Mouse (Mus musculus): ENCODE measurements around the gene Yod1.
A peak's percentile ranks its signal among the peaks of the same experiment; 100 is the strongest.

The Yod1 gene

DNA sequence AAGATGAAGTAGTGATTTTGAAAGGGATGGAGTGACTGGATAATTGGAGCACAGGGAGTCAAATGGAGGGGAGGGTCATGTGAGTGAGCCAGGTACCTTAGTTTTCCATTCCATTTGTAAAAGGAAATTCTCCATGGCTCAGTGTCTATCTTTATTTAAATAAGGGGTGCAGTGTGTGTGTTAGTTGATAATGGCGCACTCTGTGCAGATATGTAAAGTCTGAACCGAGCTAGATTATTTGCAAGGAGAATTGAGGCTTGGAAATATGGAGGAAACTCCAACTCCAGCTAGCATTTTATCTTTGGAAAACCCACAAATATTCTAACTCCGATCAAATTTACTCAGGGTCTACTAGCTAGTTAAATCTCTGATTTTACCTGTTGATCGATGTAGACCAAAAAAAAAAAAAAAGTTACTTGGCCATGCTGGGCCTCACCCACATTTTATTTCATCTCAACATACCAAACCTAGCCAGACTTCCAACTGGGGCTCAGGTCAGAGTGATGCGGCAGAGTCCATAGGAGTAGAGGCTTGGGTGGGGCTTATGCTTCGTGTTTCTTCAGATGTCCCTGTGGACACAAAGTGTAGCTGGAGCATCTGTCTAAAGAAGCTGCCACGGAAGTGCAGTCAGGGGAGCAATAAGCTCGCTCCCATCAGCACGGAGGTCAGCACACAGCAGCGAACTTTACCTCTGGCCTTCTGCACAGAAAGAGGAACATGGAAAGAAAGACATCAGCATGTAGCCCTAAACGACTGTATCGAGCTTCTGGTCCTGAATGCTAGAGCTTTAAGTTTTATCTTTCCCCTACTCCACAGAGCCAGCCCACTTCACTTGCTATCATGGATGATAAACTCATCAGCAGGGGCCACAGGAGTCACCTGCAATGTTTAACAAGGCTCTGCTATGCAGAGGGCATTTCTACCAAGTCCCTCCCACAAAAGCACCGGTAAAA, 15.9 kb downstream of the Yod1 start:
- DNase-seq = no peak

DNA sequence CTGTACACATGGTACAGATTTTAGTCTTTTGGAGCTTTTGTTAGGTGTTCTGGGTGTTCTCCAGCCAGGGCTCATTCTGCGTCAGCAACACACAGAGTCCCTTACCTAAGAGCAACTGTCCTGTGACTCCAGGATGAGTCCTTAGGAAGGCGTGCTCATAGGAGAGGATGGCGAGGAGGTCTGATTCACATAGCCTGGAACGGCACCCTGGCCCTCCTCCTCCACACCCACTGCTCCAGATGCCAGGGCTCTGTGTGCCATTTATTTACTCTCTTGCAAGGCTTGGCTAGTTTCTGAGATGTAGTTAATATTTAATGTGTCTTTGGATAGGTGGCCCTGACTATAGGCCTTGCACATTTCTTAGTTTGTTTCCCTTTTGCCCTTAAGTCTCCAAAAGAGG, 16.5 kb downstream of the Yod1 start:
- DNase-seq = no peak

GRCm38 (mm10) chr1:130734452-130734851, 17.3 kb downstream of the Yod1 start:
- no peak for DNase-seq

DNA sequence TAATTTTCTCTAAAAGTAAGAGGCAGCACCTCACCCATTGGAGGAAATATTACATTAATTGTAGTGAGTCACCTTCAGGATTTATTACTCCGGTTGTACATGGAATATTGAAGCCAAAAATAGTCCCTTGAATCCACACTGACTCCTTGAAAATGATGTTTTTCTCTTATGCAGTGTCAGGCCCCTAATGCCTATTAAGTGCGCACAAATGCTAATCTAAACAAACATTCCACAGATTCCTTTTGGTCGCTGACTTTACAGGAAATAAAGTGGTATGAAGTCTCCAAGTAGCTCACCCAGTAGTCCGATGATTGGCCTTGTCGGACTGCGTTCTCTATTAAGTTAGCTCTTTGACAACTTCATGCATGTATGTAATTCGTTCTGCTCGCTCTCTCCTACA, 17.7 kb downstream of the Yod1 start:
- DNase-seq = no peak

GRCm38 (mm10) chr1:130737411-130737881, 20.3 kb downstream of the Yod1 start:
- no peak for DNase-seq

GRCm38 (mm10) chr1:130737916-130738315, 20.8 kb downstream of the Yod1 start:
- no peak for DNase-seq

DNA sequence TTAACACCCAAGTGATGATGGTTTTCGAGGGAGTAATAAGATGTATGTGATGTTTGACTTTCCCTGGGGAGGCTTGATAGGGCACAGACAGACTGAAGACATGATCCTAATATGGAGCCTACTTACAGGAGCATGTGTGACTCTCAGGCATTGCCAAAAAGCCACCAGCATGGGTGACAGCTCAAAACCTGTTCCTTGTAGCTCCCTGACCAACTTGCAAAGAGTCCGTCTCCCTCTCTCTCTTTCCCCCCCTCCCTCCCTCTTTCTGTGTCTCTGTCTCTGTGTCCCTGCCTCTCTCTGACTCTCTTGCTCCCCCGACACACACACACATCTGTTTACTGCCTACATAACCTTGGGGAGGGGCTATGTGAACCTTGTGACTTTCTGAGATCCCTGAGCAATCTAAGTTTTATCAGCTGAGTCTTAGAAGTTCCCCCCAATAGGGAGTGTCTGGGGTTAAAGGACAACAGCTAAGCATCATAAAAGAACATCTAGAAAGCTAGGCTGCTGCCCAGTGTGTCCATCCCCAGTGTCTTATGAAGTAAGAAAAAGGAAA, 21.5 kb downstream of the Yod1 start:
- no peak for DNase-seq

DNA sequence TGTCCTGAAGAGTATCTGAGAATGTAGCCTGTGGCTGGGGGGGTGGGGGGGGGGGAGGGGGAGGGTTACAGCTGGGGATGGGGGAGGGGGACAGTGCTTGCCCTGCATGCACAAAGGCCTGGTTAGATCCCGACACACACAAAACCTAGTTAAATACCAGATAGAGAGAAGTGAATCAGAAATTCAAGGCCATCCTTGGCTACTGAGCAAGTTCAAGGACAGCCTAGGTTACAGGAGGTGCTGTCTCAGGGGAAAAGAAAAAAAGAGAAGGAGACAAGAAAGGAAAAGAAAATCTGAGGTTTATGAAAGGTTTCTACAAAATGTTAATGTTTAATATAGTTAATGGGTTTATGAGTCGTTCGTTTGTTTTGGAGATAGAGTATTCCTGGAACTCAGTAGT, 22.5 kb downstream of the Yod1 start:
- DNase-seq = no peak

DNA sequence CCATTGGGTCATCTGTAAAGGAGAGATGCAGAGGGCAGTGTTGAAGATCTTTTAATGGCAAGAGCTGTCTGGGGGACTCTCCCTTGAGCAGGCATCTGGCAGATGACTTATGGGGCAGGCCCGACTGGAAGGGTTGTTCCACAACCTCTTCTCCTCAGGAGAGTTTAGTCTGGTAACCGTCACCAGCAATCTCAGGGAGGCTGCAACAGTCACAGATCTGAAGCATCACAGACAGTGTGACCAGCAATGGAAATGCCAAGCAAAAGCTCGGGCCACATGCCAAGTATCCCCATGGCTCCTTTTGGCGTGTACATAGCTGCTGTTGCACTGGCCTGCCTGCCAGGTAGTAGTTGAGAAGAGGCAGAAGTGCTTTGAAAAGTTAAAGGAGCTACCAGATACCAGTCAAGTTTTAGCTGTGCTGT, 23.1 kb downstream of the Yod1 start:
- no peak for DNase-seq

DNA sequence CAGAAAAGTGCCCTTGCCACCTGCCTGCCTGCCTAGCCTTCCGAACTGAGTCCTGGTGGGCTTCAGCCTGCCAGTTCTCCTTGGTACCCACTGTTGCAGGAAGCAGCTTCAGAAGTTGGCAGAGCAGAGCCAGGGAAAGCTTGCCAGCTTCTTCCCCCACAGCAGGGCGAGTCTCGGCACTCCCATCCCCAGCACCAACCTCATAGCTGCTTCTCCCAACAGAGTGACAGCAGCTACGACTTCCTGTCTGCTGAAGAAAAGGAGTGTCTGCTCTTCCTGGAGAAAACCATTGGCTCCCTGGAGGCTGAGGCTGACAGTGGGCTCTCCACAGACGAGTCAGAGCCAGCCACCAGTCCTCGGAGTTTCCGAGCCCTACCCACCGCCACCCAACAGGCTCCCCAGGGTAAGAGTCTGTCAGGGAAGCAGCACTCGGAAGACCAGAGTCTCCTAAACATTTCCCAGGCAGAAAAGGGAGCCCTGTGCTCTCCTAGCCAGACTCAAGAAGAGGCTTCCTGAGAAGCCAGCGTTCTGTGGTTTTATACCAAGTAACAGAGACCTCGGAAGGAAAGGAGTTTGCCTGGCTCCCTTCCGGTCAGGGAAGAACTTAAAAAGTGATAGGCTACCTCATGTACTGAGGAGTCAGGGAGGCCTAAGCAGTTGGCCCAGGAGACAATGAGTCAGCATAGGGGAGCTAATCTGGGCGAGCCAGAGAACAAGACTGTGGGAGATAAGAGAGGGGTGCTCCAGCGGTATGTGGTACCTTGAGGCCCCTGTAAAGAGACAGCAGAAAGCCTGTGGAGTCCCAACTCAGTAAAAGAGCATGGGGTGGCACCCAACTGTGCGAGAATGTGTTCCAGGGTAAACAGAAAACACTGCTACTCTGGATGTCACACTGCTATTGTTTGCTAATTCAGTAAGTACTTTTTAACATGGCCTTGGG, 23.9 kb downstream of the Yod1 start:
- DNase-seq = peak; percentile 70

- no peak for DNase-seq
Observed at GRCm38 (mm10) chr1:130742201-130742600, 25.1 kb downstream of the Yod1 start.

DNA sequence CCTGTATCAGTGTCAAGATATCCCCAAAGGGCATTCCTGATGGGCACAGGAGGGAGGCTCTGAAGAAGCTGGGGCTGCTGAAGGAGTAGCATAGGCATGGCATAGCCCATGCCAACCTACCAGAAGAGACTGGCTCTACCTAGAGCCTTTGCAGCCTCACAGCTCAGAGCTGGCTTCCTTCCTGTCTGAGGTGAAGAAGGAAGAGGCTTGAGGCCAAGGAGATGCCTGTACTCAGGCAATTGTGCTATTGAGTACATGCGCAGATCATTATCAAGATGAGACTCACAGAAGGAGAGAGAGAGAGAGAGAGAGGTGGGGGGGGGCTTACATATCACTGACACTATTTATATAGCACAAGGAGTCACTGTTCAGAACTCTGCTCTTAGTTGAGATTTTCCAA, 26.6 kb downstream of the Yod1 start:
- DNase-seq = no peak

DNA sequence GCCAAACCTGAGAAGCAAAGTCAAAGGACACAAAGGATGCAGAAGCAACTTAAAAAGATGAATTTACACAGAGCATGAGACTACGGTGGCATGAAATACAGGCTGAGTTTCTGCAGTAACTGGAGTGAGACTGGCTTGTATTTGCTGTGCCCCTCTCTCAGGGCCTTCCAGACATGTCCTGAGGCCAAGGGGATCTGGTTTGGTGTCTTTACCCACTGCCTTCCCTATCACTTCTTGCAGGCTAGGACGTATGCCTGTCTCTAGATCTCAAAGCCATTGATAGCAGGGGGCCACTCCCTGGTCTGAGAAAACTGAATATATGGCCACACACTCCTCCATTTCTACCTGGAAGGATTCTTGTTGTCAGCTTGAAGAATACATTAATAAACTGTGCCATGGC, 27.1 kb downstream of the Yod1 start:
- no peak for DNase-seq

DNA sequence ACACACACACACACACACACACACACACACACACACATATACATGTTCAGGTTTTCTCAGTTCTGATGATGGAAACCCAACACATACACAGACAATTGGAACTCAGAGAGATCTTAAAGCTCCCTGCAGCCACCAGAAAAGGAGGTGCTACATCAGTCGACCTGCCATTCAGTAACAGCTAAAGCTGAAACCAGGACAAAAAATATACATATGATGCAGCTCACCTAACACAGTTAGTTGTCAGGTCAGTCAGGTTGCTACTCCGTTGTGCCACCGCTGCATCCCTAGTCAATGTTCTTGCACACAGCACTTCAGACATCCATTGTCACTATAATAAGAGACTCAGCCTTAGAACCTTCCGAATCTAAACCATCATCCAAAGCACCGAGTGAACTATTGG, 27.8 kb downstream of the Yod1 start:
- DNase-seq = no peak

- no peak for DNase-seq
Observed at GRCm38 (mm10) chr1:130745591-130745990, 28.5 kb downstream of the Yod1 start.

DNA sequence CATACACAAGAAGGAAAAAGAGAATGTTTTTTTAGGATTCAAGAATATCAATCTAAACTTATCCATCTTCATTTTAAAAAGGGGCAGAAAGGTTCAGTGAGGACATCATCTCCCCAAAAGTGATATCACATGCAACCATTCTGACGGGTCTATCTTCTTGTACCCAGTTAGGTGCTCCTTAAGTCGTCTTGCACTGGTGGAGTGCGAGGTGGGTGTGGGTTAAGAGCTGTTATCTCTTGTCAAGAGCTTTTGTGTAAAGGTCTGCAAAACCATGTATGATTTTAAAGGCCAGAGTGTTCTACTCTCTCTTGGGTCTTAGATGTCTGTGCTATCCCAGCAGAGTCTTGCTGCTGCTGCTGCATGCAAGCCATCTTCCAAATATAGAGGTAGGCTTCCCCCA, 29.7 kb downstream of the Yod1 start:
- DNase-seq = no peak

- no peak for DNase-seq
Observed at GRCm38 (mm10) chr1:130759689-130760088, 42.6 kb downstream of the Yod1 start.

DNA sequence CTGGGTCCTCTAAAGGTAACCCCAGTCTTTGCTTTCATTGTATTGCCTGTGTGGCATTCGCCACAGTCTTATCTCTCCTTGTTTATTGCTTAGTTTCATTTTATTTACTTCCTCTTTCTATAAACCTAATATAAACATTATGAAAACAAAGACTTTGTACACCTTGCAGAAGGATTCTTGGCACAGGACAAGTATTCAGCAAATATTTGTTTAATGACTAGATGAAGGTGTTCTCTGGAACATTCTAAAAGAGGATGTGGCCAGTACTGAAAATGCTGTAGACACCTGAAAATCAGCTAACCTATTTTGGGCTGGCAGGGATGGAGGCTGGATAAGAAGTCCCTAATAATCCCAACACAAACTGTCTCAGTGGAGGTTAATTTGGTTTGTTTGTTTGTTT, 44.5 kb downstream of the Yod1 start:
- DNase-seq = no peak

- no peak for DNase-seq
Observed at GRCm38 (mm10) chr1:130762045-130762760, 45.1 kb downstream of the Yod1 start.

- DNase-seq = no peak
Observed at GRCm38 (mm10) chr1:130764027-130764461, 46.9 kb downstream of the Yod1 start.

DNA sequence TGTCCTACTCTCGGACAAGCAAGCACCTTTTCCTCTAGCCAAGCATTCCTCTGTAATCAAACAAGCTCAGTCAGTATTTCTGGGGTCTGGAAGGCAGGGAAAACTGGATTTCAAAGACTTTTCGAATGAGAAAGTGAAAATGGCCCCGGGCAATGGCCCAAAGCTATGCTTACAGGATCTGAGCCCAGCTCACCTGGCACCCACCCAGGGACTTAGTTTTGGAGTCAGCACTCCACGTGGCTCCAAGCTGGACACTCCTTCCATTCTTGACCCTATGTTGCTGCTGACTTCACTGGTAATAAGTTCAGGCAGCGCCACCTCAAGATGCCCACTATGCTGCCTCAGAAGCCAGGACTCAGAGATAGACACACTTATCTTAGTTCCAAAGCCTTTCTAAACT, 49.9 kb downstream of the Yod1 start:
- DNase-seq = no peak

GRCm38 (mm10) chr1:130769925-130770324, 52.8 kb downstream of the Yod1 start:
- no peak for DNase-seq

GRCm38 (mm10) chr1:130770487-130770886, 53.4 kb downstream of the Yod1 start:
- DNase-seq = no peak

Data from layer of hippocampus, adult 9-11 months (tissue).